Mouse (Mus musculus) embryonic stem cell, embryonic (primary cell): ENCODE measurements at regions not wholly inside any gene's neighbourhood (a gene's known extent, or its start where the extent isn't known, plus 50 kb on each side); places are given as distances from the start of the nearest gene placed in this dataset.

ENCODE experiments used
- CTCF ChIA-PET, 4 experiments: fragments of 300-600 bp in 2 of 4; fragments of 350-600 bp in 2 of 4; sonication (Branson Sonifier 250); formaldehyde crosslinking; loops; one replicate each; lab custom pipeline; 2022; ENCODE audit warnings: inconsistent platforms in 2 of 4; lab: Charles Lee
- POLR2A ChIA-PET, 4 experiments: fragments of 300-600 bp in 2 of 4; fragments of 350-600 bp in 2 of 4; sonication (Branson Sonifier 250); formaldehyde crosslinking; loops; one replicate each; lab custom pipeline; 2022; ENCODE audit warnings: antibody characterized with exemption in 4 of 4, inconsistent platforms in 1 of 4; lab: Charles Lee

GRCm38 (mm10) chr8:91908731-91909353 is 107.0 kb upstream of the Irx3 start:
- ChIA-PET CTCF (no interaction called here), POLR2A (interaction anchor here in 1 of 4 experiments (1.5 kb wide), 1 partner anchor 13 kb away, joined by 4 read pairs; no protein-coding TSS in a partner anchor)

- CTCF ChIA-PET = interaction anchor here in 1 of 4 experiments (0.6 kb wide), 1 partner anchor 214 kb away, joined by 8 read pairs; no protein-coding TSS in a partner anchor
- POLR2A ChIA-PET = no interaction called here
These were observed 105.3 kb upstream of the Irx3 start for GRCm38 (mm10) chr8:91907178-91907577.

GRCm38 (mm10) chr8:91901525-91902281 is 99.8 kb upstream of the Irx3 start:
- ChIA-PET CTCF (no interaction called here), POLR2A (no interaction called here)

- ChIA-PET CTCF (no interaction called here), POLR2A (no interaction called here)
These were observed 97.9 kb upstream of the Irx3 start for GRCm38 (mm10) chr8:91899747-91900146.

GRCm38 (mm10) chr8:91897381-91897780 is 95.5 kb upstream of the Irx3 start:
- CTCF ChIA-PET = interaction anchor here in 1 of 4 experiments (0.7 kb wide), 1 partner anchor 13 kb away, joined by 6 read pairs; no protein-coding TSS in a partner anchor
- POLR2A ChIA-PET = no interaction called here

GRCm38 (mm10) chr8:91895987-91896386 is 94.1 kb upstream of the Irx3 start:
- ChIA-PET POLR2A (no interaction called here), CTCF (no interaction called here)

GRCm38 (mm10) chr8:91884862-91885261 is 83.0 kb upstream of the Irx3 start:
- ChIA-PET POLR2A (interaction anchor here in 1 of 4 experiments (1.2 kb wide), 1 partner anchor 37 kb away, joined by 3 read pairs; no protein-coding TSS in a partner anchor), CTCF (no interaction called here)

- POLR2A ChIA-PET = interaction anchor here in 1 of 4 experiments (1.2 kb wide), 1 partner anchor 38 kb away, joined by 3 read pairs; no protein-coding TSS in a partner anchor
These were observed 82.5 kb upstream of the Irx3 start for GRCm38 (mm10) chr8:91884325-91884724.

GRCm38 (mm10) chr8:91883012-91883411 is 81.1 kb upstream of the Irx3 start:
- ChIA-PET CTCF (interaction anchor here in 1 of 4 experiments (0.6 to 0.7 kb wide), 2 partner anchors 12 to 172 kb away, joined by 3 read pairs; no protein-coding TSS in a partner anchor), POLR2A (interaction anchor here in 2 of 4 experiments (0.5 to 1.6 kb wide), 2 partner anchors 10 to 1446 kb away, joined by 4 read pairs; no protein-coding TSS in a partner anchor)

More at GRCm38 (mm10) chr8:91884325-91884724, 82.5 kb upstream of the Irx3 start:
- CTCF ChIA-PET = no interaction called here

- ChIA-PET CTCF (no interaction called here), POLR2A (interaction anchor here in 1 of 4 experiments (0.6 kb wide), 1 partner anchor 9 kb away, joined by 4 read pairs; no protein-coding TSS in a partner anchor)
These were observed 77.0 kb upstream of the Irx3 start for GRCm38 (mm10) chr8:91878886-91879285.

- POLR2A ChIA-PET = no interaction called here
- CTCF ChIA-PET = no interaction called here
These were observed 74.3 kb upstream of the Irx3 start for GRCm38 (mm10) chr8:91876161-91876560.

- POLR2A ChIA-PET = interaction anchor here in 1 of 4 experiments (0.6 to 0.9 kb wide), 2 partner anchors 9 to 14 kb away, joined by 3 read pairs; no protein-coding TSS in a partner anchor
- CTCF ChIA-PET = interaction anchor here in 1 of 4 experiments (0.6 kb wide), 2 partner anchors 128 to 197 kb away, joined by 3 to 4 read pairs; no protein-coding TSS in a partner anchor
These were observed 71.4 kb upstream of the Irx3 start for GRCm38 (mm10) chr8:91873232-91873631.

GRCm38 (mm10) chr8:91872278-91873115 is 70.6 kb upstream of the Irx3 start:
- ChIA-PET CTCF (interaction anchor here in 1 of 4 experiments (0.6 kb wide), 2 partner anchors 128 to 197 kb away, joined by 3 to 4 read pairs; no protein-coding TSS in a partner anchor), POLR2A (no interaction called here)

GRCm38 (mm10) chr8:91867069-91867468 is 65.2 kb upstream of the Irx3 start:
- ChIA-PET POLR2A (interaction anchor here in 2 of 4 experiments (0.5 to 1.0 kb wide), 2 partner anchors 88 to 104 kb away, joined by 3 read pairs; no protein-coding TSS in a partner anchor), CTCF (interaction anchor here in 1 of 4 experiments (0.7 kb wide), 1 partner anchor 673 kb away, joined by 4 read pairs; no protein-coding TSS in a partner anchor)

GRCm38 (mm10) chr8:91866076-91866475 is 64.2 kb upstream of the Irx3 start:
- CTCF ChIA-PET = interaction anchor here in 2 of 4 experiments (0.7 to 1.1 kb wide), 2 partner anchors 490 to 672 kb away, joined by 3 to 4 read pairs; no protein-coding TSS in a partner anchor
- POLR2A ChIA-PET = interaction anchor here in 1 of 4 experiments (0.7 to 1.3 kb wide), 2 partner anchors 10 to 28 kb away, joined by 4 read pairs; no protein-coding TSS in a partner anchor

- POLR2A ChIA-PET = interaction anchor here in 1 of 4 experiments (1.3 kb wide), 1 partner anchor 9 kb away, joined by 4 read pairs; no protein-coding TSS in a partner anchor
These were observed 63.5 kb upstream of the Irx3 start for GRCm38 (mm10) chr8:91865361-91865760.

GRCm38 (mm10) chr8:91863505-91863904 is 61.6 kb upstream of the Irx3 start:
- POLR2A ChIA-PET = interaction anchor here in 1 of 4 experiments (0.8 kb wide), 1 partner anchor 10 kb away, joined by 3 read pairs; no protein-coding TSS in a partner anchor
- CTCF ChIA-PET = interaction anchor here in 2 of 4 experiments (0.6 to 1.3 kb wide), 3 partner anchors 66 to 200 kb away, joined by 3 read pairs; no protein-coding TSS in a partner anchor

More at GRCm38 (mm10) chr8:91865361-91865760, 63.5 kb upstream of the Irx3 start:
- CTCF ChIA-PET = interaction anchor here in 2 of 4 experiments (0.7 to 1.1 kb wide), 2 partner anchors 491 to 1194 kb away, joined by 3 to 4 read pairs; no protein-coding TSS in a partner anchor

GRCm38 (mm10) chr8:91855881-91856280 is 54.0 kb upstream of the Irx3 start:
- POLR2A ChIA-PET = interaction anchor here in 2 of 4 experiments (0.5 to 1.4 kb wide), 2 partner anchors 10 to 1421 kb away, joined by 3 to 4 read pairs; no protein-coding TSS in a partner anchor
- CTCF ChIA-PET = no interaction called here
